Mouse (Mus musculus): ENCODE measurements around the gene St3gal5. TPM values are rescaled to one million over a fixed set of nuclear protein-coding genes. Genes with fewer than 3 reads are reported as not detected.

The St3gal5 gene
- total and polyA plus RNA-seq, 3 experiments: 24.4 to 51.8 TPM; not detected in 1

DNA sequence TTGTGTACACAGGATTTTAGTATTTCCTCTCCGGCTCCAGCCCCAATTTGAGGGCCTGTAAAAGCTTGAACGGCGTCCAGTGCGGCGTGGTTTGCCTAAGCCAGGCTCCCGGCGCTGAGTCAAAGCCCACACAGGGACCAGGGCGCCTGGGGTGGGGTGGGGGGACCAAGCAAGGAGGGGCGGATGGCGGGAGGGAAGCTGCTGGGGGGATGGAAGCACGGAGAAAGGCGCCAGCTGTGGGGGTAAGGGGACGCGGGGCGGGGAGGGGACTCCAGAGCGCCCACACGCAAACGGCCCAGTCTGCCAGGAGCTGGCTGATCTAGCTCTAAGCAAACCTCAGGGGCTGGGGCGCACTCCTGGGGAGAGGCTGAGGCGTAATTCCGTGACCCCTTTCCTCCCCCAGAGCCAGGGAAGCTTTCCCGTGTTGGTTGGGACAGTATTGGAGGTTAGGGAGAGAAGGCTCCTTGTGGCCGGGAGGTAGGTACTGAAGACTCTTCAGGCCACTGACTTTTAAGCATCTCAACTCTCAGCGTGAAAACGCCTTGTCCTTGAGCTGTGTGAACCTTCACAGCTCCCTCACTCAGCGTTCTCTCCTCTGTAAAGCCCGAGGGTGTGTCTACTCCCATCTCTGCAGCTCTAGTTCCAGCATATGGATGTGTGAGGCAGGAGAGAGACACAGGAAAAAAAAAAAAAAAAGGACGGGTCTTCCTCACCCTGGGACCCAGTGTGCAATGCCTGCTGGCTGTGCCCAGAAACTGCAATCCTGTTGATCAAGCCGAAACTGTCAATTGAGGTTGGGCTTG, 91.9 kb downstream of the St3gal5 start:
- H3K9me3 ChIP-seq (replicated peaks; ENCODE audit: insufficient read depth, low read length): no peaks in the 10 kb centered on the region
- 0 out of 4 replicates have a peak, but pooled peaks cover 0 to 7% of the 10 kb centered on the region in 2 experiments for H3K4me1 ChIP-seq (ENCODE audit: control insufficient read depth in 1 of 2, insufficient read depth in 2 of 2, low read length in 2 of 2)
- no peaks in the 10 kb centered on the region for H3K79me2 ChIP-seq (ENCODE audit: control insufficient read depth, insufficient read depth, low read length, poor library complexity)
- H3K27ac ChIP-seq (ENCODE audit: control insufficient read depth, low read depth, low read length): no peak overlapping the region
- peaks cover 0 to 2% of the 10 kb centered on the region in 2 experiments; a peak in 2 of 4 replicates for H3K27me3 ChIP-seq (ENCODE audit: control insufficient read depth in 1 of 2, insufficient read depth in 2 of 2, low read length in 2 of 2)
- H3K36me3 ChIP-seq (ENCODE audit: control insufficient read depth in 1 of 2, insufficient read depth in 2 of 2, low read length in 2 of 2): no peaks in the 10 kb centered on the region; a peak in 1 of 4 replicates
- H3K4me3 ChIP-seq (ENCODE audit: control insufficient read depth in 1 of 2, insufficient read depth in 1 of 2, low read depth in 2 of 2, low read length in 2 of 2): no peak overlapping the region
- H3K9ac ChIP-seq (ENCODE audit: control insufficient read depth, low read depth, low read length, poor library complexity, severe bottlenecking): no peak overlapping the region
- DNase-seq (ENCODE audit: low read depth, low spot score): no peak
- TF ChIP-seq E2F4 (IDR thresholded peaks at IDR 0.05; ENCODE audit: borderline replicate concordance, low read depth, low read length) (no peak), MAX (IDR thresholded peaks at IDR 0.05; ENCODE audit: low read length) (no peak), MEF2A (IDR thresholded peaks at IDR 0.05; ENCODE audit: extremely low read depth, insufficient replicate concordance, low read depth, low read length, poor library complexity, severe bottlenecking) (no peak), RAD21 (IDR thresholded peaks at IDR 0.05; ENCODE audit: low read depth, low read length) (no peak), MYC (IDR thresholded peaks at IDR 0.05; ENCODE audit: low read depth, low read length) (no peak), ZNF384 (IDR thresholded peaks at IDR 0.05; ENCODE audit: low read depth, low read length) (no peak), USF2 (IDR thresholded peaks at IDR 0.05; ENCODE audit: borderline replicate concordance in 1 of 2, insufficient read depth in 1 of 2, low read depth in 1 of 2, low read length in 2 of 2) (no peak), UBTF (IDR thresholded peaks at IDR 0.05; ENCODE audit: borderline replicate concordance, insufficient read depth, low read depth, low read length) (no peak), MYB (IDR thresholded peaks at IDR 0.05; ENCODE audit: low read depth, low read length) (no peak), TBP (IDR thresholded peaks at IDR 0.05; ENCODE audit: low read depth, low read length) (no peak)

DNA sequence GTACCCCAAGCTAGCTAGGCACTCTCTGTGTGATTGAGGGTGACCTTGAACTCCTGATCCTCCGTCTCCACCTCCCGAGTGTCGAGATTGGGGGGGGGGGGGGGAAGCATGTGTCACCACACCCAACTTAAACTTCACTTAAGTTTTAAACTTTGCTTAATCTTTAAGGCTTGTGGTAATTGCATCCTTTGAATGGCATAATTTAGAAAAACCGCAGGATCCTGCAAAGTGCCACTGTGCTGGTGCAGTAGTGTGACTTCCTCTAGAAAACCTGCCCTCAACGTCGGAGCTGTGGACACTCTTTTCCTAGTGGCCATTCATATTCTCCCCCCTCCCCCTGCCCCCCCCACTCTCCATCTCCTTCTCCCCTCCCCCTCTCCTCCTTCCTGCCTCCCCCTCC, 92.7 kb downstream of the St3gal5 start:
- H3K27ac ChIP-seq (ENCODE audit: control insufficient read depth, low read depth, low read length): no peak overlapping the region
- no peaks in the 10 kb centered on the region for H3K36me3 ChIP-seq (ENCODE audit: control insufficient read depth in 1 of 2, insufficient read depth in 2 of 2, low read length in 2 of 2)
- no peak for DNase-seq (ENCODE audit: low read depth, low spot score)
- H3K9me3 ChIP-seq (replicated peaks; ENCODE audit: insufficient read depth, low read length): no peaks in the 10 kb centered on the region
- H3K9ac ChIP-seq (ENCODE audit: control insufficient read depth, low read depth, low read length, poor library complexity, severe bottlenecking): no peak overlapping the region
- TF ChIP-seq EP300 (IDR thresholded peaks at IDR 0.05; ENCODE audit: low read depth in 1 of 2, low read length in 2 of 2): no peak
- TF ChIP-seq SIN3A (IDR thresholded peaks at IDR 0.05; ENCODE audit: low read length): no peak
- TF ChIP-seq ELF1 (IDR thresholded peaks at IDR 0.05; ENCODE audit: low read depth, low read length): no peak
- no peak for TF ChIP-seq ZKSCAN1 (IDR thresholded peaks at IDR 0.05; ENCODE audit: low read depth, low read length)
- no peak for TF ChIP-seq TBP (IDR thresholded peaks at IDR 0.05; ENCODE audit: low read depth, low read length)
- no peak for TF ChIP-seq POLR2AphosphoS5 (IDR thresholded peaks at IDR 0.05; ENCODE audit: borderline replicate concordance, low read depth, low read length)
- no peak for TF ChIP-seq SMC3 (IDR thresholded peaks at IDR 0.05; ENCODE audit: low read depth, low read length)
- TF ChIP-seq USF1 (IDR thresholded peaks at IDR 0.05; ENCODE audit: low read depth, low read length): no peak
- TF ChIP-seq CHD2 (IDR thresholded peaks at IDR 0.05; ENCODE audit: low read length): no peak
- no peak for TF ChIP-seq ZC3H11A (IDR thresholded peaks at IDR 0.05; ENCODE audit: low read depth, low read length)
- TF ChIP-seq MYC (IDR thresholded peaks at IDR 0.05; ENCODE audit: low read depth, low read length): no peak
- no peak for TF ChIP-seq MAX (IDR thresholded peaks at IDR 0.05; ENCODE audit: low read length)
- TF ChIP-seq GABPA (IDR thresholded peaks at IDR 0.05; ENCODE audit: low read depth, low read length): no peak
- TF ChIP-seq KAT2A (conservative IDR thresholded peaks at IDR 0.05; ENCODE audit: low read depth, low read length): no peak
- no peak for TF ChIP-seq GATA1 (IDR thresholded peaks at IDR 0.05; ENCODE audit: low read depth, low read length)
- TF ChIP-seq RAD21 (IDR thresholded peaks at IDR 0.05; ENCODE audit: low read depth, low read length): no peak
- TF ChIP-seq TCF12 (IDR thresholded peaks at IDR 0.05; ENCODE audit: low read depth, low read length): no peak
- H3K79me2 ChIP-seq (ENCODE audit: control insufficient read depth, insufficient read depth, low read length, poor library complexity): no peaks in the 10 kb centered on the region
- H3K4me1 ChIP-seq (ENCODE audit: control insufficient read depth in 1 of 2, insufficient read depth in 2 of 2, low read length in 2 of 2): 0 out of 4 replicates have a peak, but pooled peaks cover 0 to under 1% of the 10 kb centered on the region in 2 experiments
- no peak overlapping the region for H3K4me3 ChIP-seq (ENCODE audit: control insufficient read depth in 1 of 2, insufficient read depth in 1 of 2, low read depth in 2 of 2, low read length in 2 of 2)
- peaks cover 0 to 2% of the 10 kb centered on the region in 2 experiments; a peak in 2 of 4 replicates for H3K27me3 ChIP-seq (ENCODE audit: control insufficient read depth in 1 of 2, insufficient read depth in 2 of 2, low read length in 2 of 2)
